In the genomic region with DNA sequence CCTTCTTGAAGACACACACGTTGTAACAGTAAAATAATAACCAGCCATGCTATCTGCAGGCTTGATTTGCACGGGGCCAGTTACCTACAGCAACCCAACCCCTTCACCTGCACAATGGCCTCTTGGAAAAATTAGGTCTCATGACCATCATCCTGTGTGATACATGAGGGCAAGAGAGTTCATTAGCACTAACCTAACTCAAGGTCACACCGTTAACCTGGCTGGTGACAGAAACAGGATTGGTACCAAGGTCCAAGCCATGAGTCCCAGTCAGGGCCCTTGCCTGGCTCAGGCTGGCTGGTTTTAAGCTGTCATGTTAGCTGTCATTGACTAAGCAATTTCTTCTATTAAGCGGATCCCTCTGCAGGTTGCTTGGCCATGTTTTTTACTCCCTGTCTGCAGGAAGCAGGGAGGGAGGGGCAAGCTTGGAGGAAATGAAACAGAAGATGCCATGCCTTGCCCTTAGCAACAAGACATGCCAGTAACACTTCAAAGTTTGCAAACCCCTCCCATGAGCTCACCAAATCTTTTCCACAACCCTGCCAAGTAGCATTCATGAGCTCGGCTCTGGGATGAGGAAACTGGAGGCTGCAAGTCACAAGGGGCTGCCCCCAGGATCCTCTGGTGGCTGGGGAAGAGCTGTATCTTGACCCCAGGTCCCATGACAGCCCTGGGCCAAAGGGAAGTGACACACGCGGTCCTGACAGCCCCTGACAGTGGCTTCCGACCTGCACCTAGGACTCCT, we compare ENCODE assay signal across 7 mouse cellular contexts. TPM values are rescaled to one million over a fixed set of nuclear protein-coding genes. Genes with fewer than 3 reads are reported as not detected.
DNase-seq lines count a peak whose midpoint lies in the region; ATAC-seq and TF ChIP-seq lines count a peak whose summit lies in the region.

No protein-coding gene starts in this region.

- TF ChIP-seq EP300 in liver, postnatal 0 days (IDR thresholded peaks at IDR 0.05; ENCODE audit: low read depth): 0 out of 2 replicates have a peak, but pooled peaks have one; percentile 38

- H3K27ac ChIP-seq in heart, embryonic 11.5 days (ENCODE audit: low read depth, low read length): peak overlapping the region; percentile 96
- H3K27ac ChIP-seq in liver, postnatal 0 days (ENCODE audit: low read depth): peak overlapping the region; percentile 58

- no peak overlapping the region for H3K4me2 ChIP-seq in heart, embryonic 11.5 days
- no peak overlapping the region for H3K4me2 ChIP-seq in liver, postnatal 0 days (ENCODE audit: low read depth, low read length)

- H3K4me1 ChIP-seq in heart, embryonic 11.5 days (ENCODE audit: control insufficient read depth, insufficient read depth, low read length): peaks cover 47% of the 10 kb centered on the region
- H3K4me1 ChIP-seq in liver, postnatal 0 days (ENCODE audit: insufficient read depth): peaks cover 45% of the 10 kb centered on the region

- ATAC-seq in heart, embryonic 11.5 days (replicated peaks; ENCODE audit: insufficient number of reproducible peaks, low FRiP score, low TSS enrichment): no peak
- ATAC-seq in liver, postnatal 0 days: peak; percentile 31

- peak; percentile 35 for DNase-seq in 3T3-L1 (ENCODE audit: low read depth, low spot score)
- DNase-seq in 416B (ENCODE audit: low read depth): peak; percentile 72
- DNase-seq in liver, postnatal 0 days: no peak
- DNase-seq in adipocyte (ENCODE audit: low spot score): no peak
- DNase-seq in MN1 (ENCODE audit: low spot score): no peak
- DNase-seq in c-Kit-positive CD71-positive TER-119-positive erythroid progenitor cells, embryonic 14.5 days (ENCODE audit: low spot score): no peak

- WGBS in heart, embryonic 11.5 days (ENCODE audit: insufficient replicate concordance): 59% methylated on average over 8 of the region's 8 CpGs
- 48% methylated on average over 8 of the region's 8 CpGs for WGBS in liver, postnatal 0 days (ENCODE audit: insufficient replicate concordance)

- no peaks in the 10 kb centered on the region for H3K9me3 ChIP-seq in heart, embryonic 11.5 days (replicated peaks; ENCODE audit: control insufficient read depth, low read length)
- H3K9me3 ChIP-seq in liver, postnatal 0 days (ENCODE audit: low read length): no peaks in the 10 kb centered on the region

- no peak for TF ChIP-seq CTCF in liver, postnatal 0 days (IDR thresholded peaks at IDR 0.05; ENCODE audit: low read depth)

- peak overlapping the region; percentile 44; the same call in 1 of the 2 replicates for H3K9ac ChIP-seq in heart, embryonic 11.5 days (ENCODE audit: low read depth, low read length)
- H3K9ac ChIP-seq in liver, postnatal 0 days (replicated peaks): no peak overlapping the region

- H3K36me3 ChIP-seq in heart, embryonic 11.5 days (ENCODE audit: control insufficient read depth, insufficient read depth, low read length): no peaks in the 10 kb centered on the region
- no peaks in the 10 kb centered on the region for H3K36me3 ChIP-seq in liver, postnatal 0 days (replicated peaks; ENCODE audit: insufficient read depth, low read length)

- no peaks in the 10 kb centered on the region for H3K27me3 ChIP-seq in heart, embryonic 11.5 days (ENCODE audit: control insufficient read depth, insufficient read depth, low read length)
- H3K27me3 ChIP-seq in liver, postnatal 0 days (ENCODE audit: insufficient read depth, low read length): no peaks in the 10 kb centered on the region

- H3K4me3 ChIP-seq in heart, embryonic 11.5 days (ENCODE audit: low read depth, low read length): no peak overlapping the region
- H3K4me3 ChIP-seq in liver, postnatal 0 days (ENCODE audit: low read depth, low read length): no peak overlapping the region

RNA-seq across cellular contexts. Expression of a gene that starts 58.8 kb away (rescaled TPM):
- 23.5 and 27.3 TPM in 2 replicates for polyA plus RNA-seq in heart, embryonic 11.5 days (2014; fragmentation: Nextera tagmentation; extraction: Ambion mirVana)
- 35.6 and 57.1 TPM in 2 replicates for polyA plus RNA-seq in liver, postnatal 0 days (2015; fragmentation: Nextera tagmentation; extraction: Ambion mirVana)

Comparison
In these comparisons a context has a peak if more than half of its experiments do, and no peak if none do; other contexts are left out.
1. DNase-seq: peak in 3T3-L1 (single experiment) and 416B (single experiment); none in liver, postnatal 0 days (single experiment), adipocyte (single experiment), MN1 (single experiment) and c-Kit-positive CD71-positive TER-119-positive erythroid progenitor cells, embryonic 14.5 days (single experiment).